Mouse (Mus musculus): ENCODE measurements at regions not wholly inside any gene's neighbourhood (a gene's known extent, or its start where the extent isn't known, plus 50 kb on each side); places are given as distances from the start of the nearest gene placed in this dataset.

- peak; percentile 5 for DNase-seq
Observed at GRCm38 (mm10) chr6:78115079-78115478, 135.6 kb upstream of the Ctnna2 start.

DNA sequence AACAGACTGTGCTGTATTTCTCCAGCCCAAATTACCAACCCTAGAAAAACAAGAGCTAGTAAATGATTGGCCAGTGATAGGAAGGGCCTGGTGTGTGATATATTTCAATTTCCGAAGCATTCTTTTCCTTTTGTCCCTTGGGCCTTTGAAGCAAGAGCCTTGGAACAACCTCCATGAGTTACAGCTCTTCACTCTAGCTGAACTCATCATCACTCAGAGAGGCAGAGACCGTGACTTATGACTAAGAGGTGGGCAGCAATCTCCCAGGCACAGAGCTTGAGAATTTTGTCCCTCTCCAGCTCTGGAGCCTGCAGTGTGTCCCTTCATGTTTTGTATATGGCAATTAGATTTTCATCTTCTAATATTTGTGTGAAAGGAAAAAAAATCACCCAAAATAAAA, 103.0 kb upstream of the Ctnna2 start:
- DNase-seq = no peak

GRCm38 (mm10) chr6:78078919-78079318, 99.4 kb upstream of the Ctnna2 start:
- DNase-seq = peak; percentile 7

DNA sequence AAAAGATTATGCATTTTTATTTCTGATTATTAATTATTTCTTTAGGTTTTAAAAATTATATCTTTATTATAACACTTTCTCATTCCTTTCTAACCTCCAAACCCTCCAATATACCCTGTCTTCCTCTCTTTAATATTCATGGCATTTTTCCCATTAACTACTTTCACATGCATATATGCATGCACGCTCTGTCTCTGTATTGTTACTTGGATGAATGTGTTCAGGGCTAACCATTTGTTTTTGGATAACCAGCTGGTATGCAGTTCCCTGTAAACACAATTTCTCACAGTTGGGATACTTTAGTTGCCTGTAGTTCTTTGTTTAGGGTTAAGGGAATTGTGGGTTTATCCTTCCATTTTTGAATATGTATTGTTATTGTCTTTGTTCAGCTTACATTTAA, 86.8 kb upstream of the Ctnna2 start:
- no peak for DNase-seq

DNA sequence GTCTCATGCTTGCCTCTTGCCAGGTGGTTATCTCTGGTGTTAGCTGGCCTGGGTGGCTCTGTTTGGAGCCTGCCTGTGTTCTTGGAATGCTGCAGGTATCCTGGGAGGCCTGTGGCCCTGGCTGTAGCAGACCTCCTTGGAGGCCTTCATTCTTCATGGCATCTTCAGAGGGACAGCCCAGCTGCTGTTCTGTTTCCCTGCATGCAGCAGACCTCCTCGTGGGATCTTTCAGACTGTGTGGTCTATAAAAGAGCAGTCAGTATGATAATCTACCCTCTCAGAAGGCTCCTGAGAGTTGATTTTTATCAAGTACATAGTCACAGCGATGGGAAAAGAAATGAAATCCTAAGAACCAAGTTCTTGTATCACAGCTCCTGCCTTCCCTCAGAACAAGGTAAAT, 86.2 kb upstream of the Ctnna2 start:
- no peak for DNase-seq

Measured in right cerebral cortex, postnatal 14 days (tissue).